Mouse (Mus musculus): ENCODE measurements at regions not wholly inside any gene's neighbourhood (a gene's known extent, or its start where the extent isn't known, plus 50 kb on each side); places are given as distances from the start of the nearest gene placed in this dataset.

DNA sequence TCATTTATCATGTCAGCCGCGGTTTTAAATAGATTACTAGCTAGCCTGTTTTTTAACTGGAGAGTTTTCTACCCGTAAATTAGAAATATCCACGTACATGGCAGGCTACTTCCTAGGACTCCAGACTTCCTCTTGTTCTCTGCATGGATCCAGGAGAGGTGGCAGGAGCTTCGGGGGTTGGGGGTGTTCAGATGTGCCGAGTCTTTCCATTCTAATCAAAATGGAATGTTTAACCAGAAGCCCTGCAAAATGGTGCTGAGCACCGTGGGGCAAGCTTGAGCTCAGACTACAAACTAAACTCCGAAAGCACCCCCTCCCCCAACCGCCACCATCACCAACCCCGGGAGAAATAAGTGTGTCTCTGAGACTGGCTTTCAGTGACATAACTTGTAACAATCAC lies 73.4 kb upstream of the 4930535I16Rik start:
- DNase-seq (ENCODE audit: low read depth, low spot score) = no peak

DNA sequence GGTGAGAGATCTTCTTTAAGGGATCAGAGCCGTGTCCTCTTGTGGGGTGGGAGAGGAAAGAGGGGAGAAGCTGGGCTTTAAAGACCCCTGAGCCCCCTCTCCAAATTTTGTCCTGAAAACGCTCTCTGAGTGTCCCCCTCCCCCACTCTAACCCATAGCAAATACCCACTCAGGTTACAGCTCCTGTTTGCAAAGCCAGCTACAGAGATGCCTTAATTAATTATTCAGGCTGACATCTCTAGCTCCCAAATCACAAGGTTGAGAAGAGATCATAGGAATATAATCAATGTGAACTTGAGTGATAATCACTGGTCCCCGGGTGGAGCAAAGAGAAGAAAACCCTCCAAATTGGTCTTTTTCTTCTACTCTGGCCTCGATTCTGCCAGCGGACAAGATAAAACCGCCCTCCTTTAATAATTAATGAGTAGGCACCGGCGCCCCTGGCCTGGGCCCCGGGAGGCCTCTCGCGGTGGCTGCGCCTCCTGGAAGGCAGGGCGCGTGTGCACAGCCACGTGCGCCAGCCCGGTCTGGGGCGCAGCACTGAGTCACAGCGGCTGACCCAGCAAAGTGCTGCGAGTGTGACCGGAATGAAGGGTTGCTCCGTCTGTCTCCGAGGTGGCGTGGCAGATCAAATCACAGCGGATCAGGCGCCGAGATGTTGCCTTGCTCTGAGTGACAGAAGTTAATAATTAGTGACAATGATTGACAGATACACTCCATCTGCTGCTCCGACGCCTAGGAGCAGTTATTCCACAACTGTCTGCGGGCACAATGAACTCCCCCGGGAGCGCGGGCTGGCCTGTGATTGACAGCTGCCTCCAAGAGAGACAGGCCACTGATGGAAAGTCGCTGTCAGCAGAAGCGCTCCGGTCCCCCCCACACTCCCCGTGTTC lies 72.7 kb upstream of the 4930535I16Rik start:
- no peak for DNase-seq (ENCODE audit: low read depth, low spot score)
